Mouse (Mus musculus): Measurements from ENCODE around the gene Lamc3. TPM values are rescaled to one million over a fixed set of nuclear protein-coding genes. Genes with fewer than 3 reads are reported as not detected.

Lamc3 gene
- polyA plus RNA-seq, 1 experiment from 2014 or later, result 0.64 TPM

GRCm38 (mm10) chr2:31996060-31996459 lies 109.0 kb downstream of the Lamc3 start:
- WGBS, result 94% methylated on average over 13 of the region's 13 CpGs
- Histone ChIP-seq H3K36me3 (peaks cover 68% of the 10 kb centered on the region), H3K27me3 (replicated peaks) (no peaks in the 10 kb centered on the region), H3K4me1 (no peaks in the 10 kb centered on the region), H3K9me3 (no peaks in the 10 kb centered on the region), H3K4me2 (no peak overlapping the region), H3K9ac (no peak overlapping the region), H3K4me3 (replicated peaks) (no peak overlapping the region), H3K27ac (no peak overlapping the region)
- no peak for ATAC-seq (ENCODE audit: insufficient read depth, low FRiP score, low read depth)

Other genes with a start within 250 kb of the Lamc3 start
- gene Prdm12, start 247.3 kb upstream of the Lamc3 start, polyA plus RNA-seq (2015; fragmentation: Nextera tagmentation; extraction: Ambion mirVana), result not detected in 2 replicates
- 59.9 and 60.5 TPM in 2 replicates for gene Exosc2, start 216.6 kb upstream of the Lamc3 start, polyA plus RNA-seq (2015; fragmentation: Nextera tagmentation; extraction: Ambion mirVana)
- 30.2 and 34.5 TPM in 2 replicates for gene Abl1, start 198.9 kb upstream of the Lamc3 start, polyA plus RNA-seq (2015; fragmentation: Nextera tagmentation; extraction: Ambion mirVana)
- gene Qrfp, start 76.7 kb upstream of the Lamc3 start, polyA plus RNA-seq (2015; fragmentation: Nextera tagmentation; extraction: Ambion mirVana), result 0.05 and 0.09 TPM in 2 replicates
- 0.19 and 0.22 TPM in 2 replicates for gene Fibcd1, start 41.3 kb upstream of the Lamc3 start, polyA plus RNA-seq (2015; fragmentation: Nextera tagmentation; extraction: Ambion mirVana)
- gene Aif1l, start 62.8 kb downstream of the Lamc3 start, polyA plus RNA-seq (2015; fragmentation: Nextera tagmentation; extraction: Ambion mirVana), result 10.5 and 11.4 TPM in 2 replicates
- 78.2 and 78.8 TPM in 2 replicates for gene Nup214, start 87.1 kb downstream of the Lamc3 start, polyA plus RNA-seq (2015; fragmentation: Nextera tagmentation; extraction: Ambion mirVana)
- 1.7 and 2.2 TPM in 2 replicates for gene Fam78a, start 197.6 kb downstream of the Lamc3 start, polyA plus RNA-seq (2015; fragmentation: Nextera tagmentation; extraction: Ambion mirVana)
- gene Plpp7, start 208.2 kb downstream of the Lamc3 start, polyA plus RNA-seq (2015; fragmentation: Nextera tagmentation; extraction: Ambion mirVana), result 4.4 and 4.8 TPM in 2 replicates